Mouse (Mus musculus) kidney, postnatal 36 days (tissue): ENCODE data around the gene Zfp729a.
"Not testable (repeated sequence)": the region's sequence is repeated elsewhere in the genome, so short reads cannot be mapped to it uniquely, and the experiment has no call there.

ENCODE experiments used
- DNase-seq, 2 experiments: peaks; one replicate each; pipeline ENCODE4 v3.0.0; 2021 to 2022; ENCODE audit warnings: mixed read lengths in 2 of 2

Gene Zfp729a

GRCm38 (mm10) chr13:67637294-67638007, at the start of gene Zfp729a, which contains the start of gene Gm49345:
TSS of gene Zfp729a (minus strand) at chr13:67637791.
TSS of gene Gm49345 (minus strand) at chr13:67637769.
- peak; percentile 92 to 93 for DNase-seq

GRCm38 (mm10) chr13:67686971-67687370, 49.4 kb upstream of the Zfp729a start, which contains the start of gene Zfp738:
TSS of gene Zfp738 (minus strand) at chr13:67687071.
- no peak for DNase-seq

GRCm38 (mm10) chr13:67683841-67684240, 46.2 kb upstream of the Zfp729a start:
- not testable (repeated sequence) for DNase-seq

- peak; percentile 90 to 93 for DNase-seq
Measured at GRCm38 (mm10) chr13:67682959-67683735, 45.6 kb upstream of the Zfp729a start.

DNA sequence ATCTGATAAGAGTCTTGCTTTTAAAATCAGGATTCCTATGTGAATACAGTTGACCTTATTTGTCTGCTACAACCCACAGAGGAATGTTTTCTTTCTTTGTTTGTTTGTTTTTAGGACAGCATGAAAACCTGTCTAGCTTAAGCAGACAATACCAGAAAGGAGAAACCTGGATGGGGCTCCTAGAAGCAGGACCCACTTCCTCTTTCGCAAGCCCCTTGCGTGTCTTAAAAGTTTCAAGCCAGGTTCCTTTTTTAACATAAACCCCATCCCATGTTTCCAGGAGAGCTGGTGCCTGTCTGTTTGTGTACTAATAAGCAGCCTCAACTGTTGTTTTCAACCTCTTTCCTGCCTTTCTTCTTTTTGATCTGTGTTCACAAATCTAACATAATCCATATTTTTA, 37.3 kb upstream of the Zfp729a start:
- no peak for DNase-seq

- no peak for DNase-seq
Measured at GRCm38 (mm10) chr13:67652496-67652895, 14.9 kb upstream of the Zfp729a start.

DNA sequence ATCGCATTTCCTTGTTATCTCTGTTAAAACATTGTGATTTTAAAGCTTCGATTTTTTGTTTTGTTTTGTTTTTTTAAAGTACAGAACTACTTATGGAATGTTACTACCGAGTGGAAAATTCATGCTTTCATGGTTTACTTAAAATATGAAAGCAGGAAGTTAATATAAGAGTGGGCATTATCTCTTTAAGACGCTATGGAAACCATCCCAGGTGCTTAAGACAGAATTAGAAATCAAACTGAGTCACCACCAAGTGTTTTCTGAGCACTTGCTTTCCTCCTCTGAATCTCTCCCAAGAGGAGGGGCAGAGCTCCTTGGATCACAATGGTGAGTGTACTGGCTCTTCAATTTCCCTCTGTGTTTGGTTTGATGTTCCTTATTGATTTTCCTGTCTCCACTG, 27.5 kb downstream of the Zfp729a start:
- no peak for DNase-seq

DNA sequence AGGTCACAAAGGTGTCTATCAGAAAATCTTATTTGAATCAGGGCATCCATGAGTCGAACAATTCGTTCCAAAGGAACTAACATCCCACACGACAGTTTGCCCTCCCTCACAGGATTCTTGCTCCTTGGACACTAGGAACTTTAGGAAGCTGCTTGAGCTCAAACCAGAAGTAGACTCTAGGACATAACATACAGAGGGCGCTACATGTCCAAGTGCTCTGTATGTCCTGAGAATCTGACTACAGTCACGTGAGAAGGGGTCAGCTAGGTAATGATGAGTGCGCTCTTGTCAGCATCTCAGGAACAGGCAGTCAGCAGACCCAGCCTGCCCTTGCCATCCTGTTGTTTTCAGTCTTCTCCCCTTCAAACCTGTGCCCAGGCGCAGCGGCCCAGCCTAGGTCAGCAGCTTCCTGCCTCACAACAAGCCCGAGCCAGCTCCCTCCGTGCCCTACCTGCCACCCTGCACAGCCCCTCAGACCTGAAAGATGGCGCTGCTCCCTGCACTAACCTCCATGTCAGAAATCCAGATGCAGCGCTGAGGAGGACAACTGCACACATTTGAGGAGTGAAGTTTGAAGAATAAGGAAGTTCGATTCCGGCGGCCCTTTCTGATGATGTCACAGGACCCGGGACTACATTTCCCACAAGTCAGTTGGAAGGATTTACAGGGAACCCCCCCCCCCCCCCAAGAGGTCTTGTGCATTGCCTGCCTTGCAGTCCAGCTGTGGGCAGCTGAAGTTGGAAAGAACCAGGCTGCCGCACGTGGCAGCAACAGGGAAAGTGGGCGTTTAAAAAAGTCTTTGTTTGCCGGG, 28.3 kb downstream of the Zfp729a start, which contains the start of gene Zfp729b:
Zfp729b (minus strand) TSS at position 642 of the 811 bp plus-strand sequence.
- peak; percentile 94 to 95 for DNase-seq

DNA sequence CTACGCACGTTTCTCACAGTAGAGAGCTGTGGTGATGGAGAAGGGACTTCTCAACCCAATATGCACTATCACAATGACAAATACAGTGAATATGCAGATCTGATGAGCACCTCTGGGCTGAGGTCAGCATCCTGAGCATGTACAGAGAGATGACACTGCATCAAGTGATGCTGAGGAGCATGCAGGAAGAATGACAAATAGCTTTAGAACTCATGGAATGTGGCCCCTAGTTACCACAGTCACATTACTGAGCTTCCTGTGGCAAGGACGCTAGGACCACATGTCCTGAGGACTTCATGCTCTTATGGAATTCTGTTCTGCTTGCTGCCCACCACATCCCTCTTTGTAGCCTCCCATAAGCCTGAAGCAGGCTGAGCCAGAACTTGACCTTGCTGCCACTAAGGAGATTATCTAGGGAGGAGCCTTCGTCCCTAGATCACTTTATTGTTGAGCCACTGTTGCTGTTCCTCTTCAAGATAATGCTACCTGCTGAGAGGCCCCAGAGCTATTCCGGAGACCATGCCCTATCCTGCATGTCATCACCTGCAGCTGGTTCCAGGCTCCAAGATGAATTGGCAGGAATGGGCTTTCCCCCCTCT, 64.9 kb downstream of the Zfp729a start:
- no peak for DNase-seq
